Mouse (Mus musculus): ENCODE data around the gene Fam110a. TPM values are rescaled to one million over a fixed set of nuclear protein-coding genes. Genes with fewer than 3 reads are reported as not detected.

Gene Fam110a
- polyA plus RNA-seq, 1 experiment from 2014 or later = 61.2 TPM

DNA sequence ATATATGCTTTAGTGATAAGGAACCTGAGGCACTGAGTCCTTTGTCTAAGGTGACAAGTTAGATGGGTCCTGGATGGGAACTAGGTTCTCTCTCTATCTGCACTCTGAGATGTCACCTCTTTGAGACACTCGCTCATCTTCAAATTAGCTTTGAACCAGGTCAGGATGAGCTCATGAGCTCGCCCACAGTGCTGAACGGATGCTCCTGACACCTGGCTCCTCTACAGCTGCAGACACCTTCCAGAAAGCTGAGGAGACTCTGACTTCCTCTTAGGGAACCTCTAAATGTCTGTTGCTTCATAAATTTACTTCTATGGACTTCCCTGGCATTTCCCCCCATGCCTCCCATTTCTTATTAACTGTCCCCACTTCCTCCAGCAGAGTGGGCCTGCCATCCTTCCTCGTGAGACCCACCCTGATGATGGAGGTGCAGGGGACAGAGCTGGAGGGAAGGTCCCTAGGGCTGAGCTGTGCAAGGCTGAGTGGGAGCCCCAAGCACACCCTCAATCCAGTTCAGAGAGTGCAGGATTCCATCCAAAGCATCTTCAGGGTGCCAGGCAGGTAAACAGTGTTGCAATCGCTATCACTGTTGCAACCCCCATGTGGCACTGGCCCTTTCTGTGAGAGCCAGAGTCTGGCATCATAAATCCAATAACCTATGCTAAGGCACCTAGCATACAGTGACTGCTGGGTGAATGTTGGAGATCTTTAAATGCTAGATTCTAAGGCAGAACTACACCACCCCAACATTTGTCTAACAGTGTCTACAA, 40.2 kb downstream of the Fam110a start:
- ATAC-seq (replicated peaks) = no peak
- no peaks in the 10 kb centered on the region for H3K27me3 ChIP-seq (replicated peaks)
- no peak overlapping the region for H3K4me2 ChIP-seq
- H3K9me3 ChIP-seq = no peaks in the 10 kb centered on the region
- 85% methylated on average over 5 of the region's 5 CpGs for WGBS
- H3K36me3 ChIP-seq (replicated peaks) = no peaks in the 10 kb centered on the region
- H3K9ac ChIP-seq = no peak overlapping the region
- no peak overlapping the region for H3K4me3 ChIP-seq
- no peak overlapping the region for H3K27ac ChIP-seq
- H3K4me1 ChIP-seq = no peaks in the 10 kb centered on the region; the same call in 1 of the 2 replicates

DNA sequence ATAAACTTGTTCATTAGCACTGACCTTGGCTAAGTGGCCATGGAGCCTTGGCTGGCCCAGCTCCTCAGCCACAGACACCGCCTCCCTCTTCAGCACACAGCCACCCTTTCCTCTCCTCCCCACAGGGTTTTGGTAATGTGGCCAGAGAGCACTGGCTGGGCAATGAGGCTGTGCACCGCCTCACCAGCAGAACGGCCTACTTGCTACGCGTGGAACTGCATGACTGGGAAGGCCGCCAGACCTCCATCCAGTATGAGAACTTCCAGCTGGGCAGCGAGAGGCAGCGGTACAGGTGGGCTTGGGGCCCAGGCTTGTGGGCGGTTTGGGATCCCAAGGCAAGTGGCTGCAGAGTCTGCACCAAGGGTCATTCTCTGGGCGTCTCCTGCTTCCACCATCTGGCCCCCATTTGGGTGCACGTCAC, 41.2 kb downstream of the Fam110a start:
- 74% methylated on average over 11 of the region's 11 CpGs for WGBS
- H3K4me3 ChIP-seq = no peak overlapping the region
- no peak for ATAC-seq (replicated peaks)
- no peaks in the 10 kb centered on the region; the same call in 1 of the 2 replicates for H3K4me1 ChIP-seq
- no peak overlapping the region for H3K4me2 ChIP-seq
- no peaks in the 10 kb centered on the region for H3K9me3 ChIP-seq
- H3K36me3 ChIP-seq (replicated peaks) = no peaks in the 10 kb centered on the region
- no peak overlapping the region for H3K9ac ChIP-seq
- no peak overlapping the region for H3K27ac ChIP-seq
- no peaks in the 10 kb centered on the region for H3K27me3 ChIP-seq (replicated peaks)

DNA sequence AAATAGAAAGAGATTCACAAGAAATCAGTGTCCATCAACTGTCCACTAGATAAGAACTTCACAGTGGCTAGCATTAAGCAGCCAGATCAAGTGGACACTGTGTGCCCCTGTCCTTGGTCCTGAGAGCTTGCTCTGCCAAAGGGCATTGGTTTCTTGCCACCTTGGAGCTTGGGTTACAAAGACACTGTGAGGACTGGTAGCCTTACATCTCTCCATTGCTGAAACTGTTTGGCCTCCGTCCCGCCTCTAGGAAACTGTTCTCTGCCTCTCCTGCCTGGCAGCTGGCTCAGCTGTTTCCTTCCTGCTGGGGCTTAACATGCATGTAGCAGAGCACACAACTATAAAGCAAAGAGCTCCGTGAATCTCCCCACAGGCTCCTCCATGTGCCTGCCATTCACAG, 42.1 kb downstream of the Fam110a start:
- H3K27me3 ChIP-seq (replicated peaks) = no peaks in the 10 kb centered on the region
- H3K4me2 ChIP-seq = no peak overlapping the region
- H3K36me3 ChIP-seq (replicated peaks) = no peaks in the 10 kb centered on the region
- ATAC-seq (replicated peaks) = no peak
- no peaks in the 10 kb centered on the region for H3K9me3 ChIP-seq
- H3K4me3 ChIP-seq = no peak overlapping the region
- no peaks in the 10 kb centered on the region; the same call in 1 of the 2 replicates for H3K4me1 ChIP-seq
- 38% methylated on average over 3 of the region's 3 CpGs for WGBS
- no peak overlapping the region for H3K9ac ChIP-seq
- no peak overlapping the region for H3K27ac ChIP-seq

DNA sequence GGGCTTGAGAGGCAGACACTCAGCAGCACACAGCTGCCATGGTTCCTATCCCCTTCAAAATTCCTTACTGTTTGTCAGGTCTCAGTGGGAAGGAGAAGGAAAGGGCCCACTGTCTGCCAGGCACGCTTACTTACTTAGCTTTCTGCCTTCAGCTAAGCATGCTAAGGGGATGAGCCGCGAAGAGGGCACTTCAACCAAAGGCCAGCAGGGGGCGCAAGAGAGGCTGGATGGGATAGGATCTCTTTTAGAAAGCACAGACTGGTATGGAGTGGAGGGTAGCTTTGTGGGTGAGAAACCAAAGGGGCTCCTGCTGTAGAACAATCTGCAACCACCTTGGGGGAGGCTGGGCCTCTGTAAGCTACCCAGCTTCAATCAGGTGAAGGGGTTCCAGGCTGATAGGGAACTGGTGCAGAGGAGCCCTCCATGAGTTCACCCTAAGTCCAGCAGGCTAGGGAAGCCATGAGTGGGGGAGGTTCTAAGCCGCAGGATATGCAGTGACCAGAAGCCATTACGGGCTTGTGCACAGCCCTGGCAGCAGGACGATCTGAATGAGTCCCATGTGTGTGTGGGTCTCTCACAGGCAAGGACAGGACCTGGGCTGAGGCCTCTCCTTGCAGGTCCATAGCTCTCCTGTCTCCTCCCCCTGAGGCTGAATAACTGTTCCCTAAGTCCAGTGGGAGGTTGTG, 49.5 kb downstream of the Fam110a start:
- H3K9ac ChIP-seq = no peak overlapping the region
- H3K27ac ChIP-seq = no peak overlapping the region
- no peaks in the 10 kb centered on the region for H3K27me3 ChIP-seq (replicated peaks)
- peak; percentile 71 for ATAC-seq (replicated peaks)
- no peak overlapping the region for H3K4me3 ChIP-seq
- H3K9me3 ChIP-seq = no peaks in the 10 kb centered on the region
- no peaks in the 10 kb centered on the region for H3K36me3 ChIP-seq (replicated peaks)
- 34% methylated on average over 7 of the region's 7 CpGs for WGBS
- no peak overlapping the region for H3K4me2 ChIP-seq
- no peaks in the 10 kb centered on the region for H3K4me1 ChIP-seq

DNA sequence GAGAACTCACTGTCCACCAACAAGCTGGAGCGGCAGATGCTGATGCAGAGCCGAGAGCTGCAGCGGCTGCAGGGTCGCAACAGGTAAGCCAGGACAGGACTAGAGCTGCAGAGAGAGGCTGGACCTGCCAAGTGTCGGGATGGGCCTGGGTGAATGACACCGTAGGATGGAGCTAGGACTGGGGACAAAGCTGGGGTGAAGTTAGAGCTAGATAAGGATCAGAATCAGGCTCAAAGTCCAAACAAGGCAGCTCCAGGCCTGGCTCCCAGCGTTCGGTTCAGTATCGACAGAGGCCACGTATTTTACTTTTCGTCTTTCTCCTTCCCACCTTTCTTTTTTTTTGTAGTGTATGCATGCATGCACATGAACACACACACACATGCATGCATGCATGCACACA, 52.9 kb downstream of the Fam110a start:
- no peak overlapping the region for H3K9ac ChIP-seq
- no peak for ATAC-seq (replicated peaks)
- H3K27ac ChIP-seq = no peak overlapping the region
- no peak overlapping the region for H3K4me3 ChIP-seq
- H3K27me3 ChIP-seq (replicated peaks) = no peaks in the 10 kb centered on the region
- WGBS = 96% methylated on average over 11 of the region's 11 CpGs
- no peak overlapping the region for H3K4me2 ChIP-seq
- H3K36me3 ChIP-seq (replicated peaks) = no peaks in the 10 kb centered on the region
- no peaks in the 10 kb centered on the region for H3K9me3 ChIP-seq
- no peaks in the 10 kb centered on the region for H3K4me1 ChIP-seq

DNA sequence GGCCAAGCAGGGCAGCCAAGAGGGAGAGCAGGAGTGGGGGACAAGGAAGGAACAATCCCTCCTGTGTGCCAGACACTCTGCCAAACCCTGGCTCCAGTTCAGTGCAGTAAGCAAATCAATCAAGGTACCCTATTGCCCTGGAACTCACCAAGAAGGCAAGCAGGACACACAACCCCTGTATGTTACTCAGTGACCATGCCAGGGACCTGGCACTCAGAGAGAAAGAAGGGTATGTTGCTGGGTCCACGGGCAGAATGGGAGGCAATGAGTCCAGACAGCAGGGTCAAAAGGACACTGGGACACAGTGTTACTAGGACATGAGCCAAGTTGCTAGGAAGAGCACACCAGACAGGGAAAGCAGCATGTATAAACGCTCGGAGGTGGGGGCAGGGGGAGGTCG, 54.3 kb downstream of the Fam110a start:
- Histone ChIP-seq H3K4me3 (no peak overlapping the region), H3K27me3 (replicated peaks) (no peaks in the 10 kb centered on the region), H3K4me2 (no peak overlapping the region), H3K27ac (no peak overlapping the region), H3K4me1 (no peaks in the 10 kb centered on the region), H3K9ac (no peak overlapping the region), H3K36me3 (replicated peaks) (no peaks in the 10 kb centered on the region), H3K9me3 (no peaks in the 10 kb centered on the region)
- ATAC-seq (replicated peaks) = no peak
- WGBS = 62% methylated on average over 4 of the region's 4 CpGs

DNA sequence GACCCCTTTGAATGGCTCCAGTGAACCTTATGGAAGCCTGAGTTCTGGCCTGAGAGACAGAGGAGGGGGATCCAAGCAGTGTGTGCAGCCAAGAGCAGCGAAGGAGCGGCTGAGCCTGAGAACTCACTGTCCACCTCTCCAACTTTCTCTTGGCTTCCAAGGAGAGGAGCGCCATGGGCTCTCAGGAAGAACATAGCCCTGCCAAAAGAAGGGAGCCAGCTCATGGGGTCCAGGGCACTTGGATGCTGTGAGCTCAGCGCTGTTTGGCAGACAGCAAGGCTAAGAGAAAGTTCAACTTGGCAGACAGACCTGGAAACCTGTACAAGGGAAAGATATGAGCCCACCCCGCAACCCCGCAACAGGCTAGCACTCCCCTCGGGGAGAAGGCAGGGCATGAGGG, 55.7 kb downstream of the Fam110a start:
- H3K4me2 ChIP-seq = no peak overlapping the region
- H3K27me3 ChIP-seq (replicated peaks) = no peaks in the 10 kb centered on the region
- no peaks in the 10 kb centered on the region for H3K9me3 ChIP-seq
- 88% methylated on average over 7 of the region's 7 CpGs for WGBS
- H3K36me3 ChIP-seq (replicated peaks) = no peaks in the 10 kb centered on the region
- H3K9ac ChIP-seq = no peak overlapping the region
- no peak overlapping the region for H3K4me3 ChIP-seq
- H3K4me1 ChIP-seq = no peaks in the 10 kb centered on the region
- no peak overlapping the region for H3K27ac ChIP-seq
- no peak for ATAC-seq (replicated peaks)

DNA sequence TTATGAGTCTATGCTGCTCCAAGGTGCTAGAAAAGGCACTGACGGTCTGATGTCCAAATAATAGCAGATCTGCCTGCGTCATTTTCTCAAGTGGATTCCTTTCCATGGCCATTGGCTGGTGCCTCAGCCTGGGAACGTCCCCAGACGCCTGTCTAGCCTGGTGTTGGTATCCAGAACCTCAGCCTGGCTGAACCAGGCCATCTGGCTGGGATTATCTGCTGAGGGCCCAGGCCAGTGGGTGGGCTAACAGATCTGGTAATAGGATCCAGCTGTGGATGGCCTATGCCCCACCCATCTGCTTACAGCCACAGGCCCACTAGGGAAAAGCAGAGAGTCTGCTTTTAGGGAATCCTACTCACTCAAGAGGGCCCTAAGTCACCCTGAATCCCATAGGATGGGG, 58.4 kb downstream of the Fam110a start:
- 49% methylated on average over 4 of the region's 4 CpGs for WGBS
- H3K4me1 ChIP-seq = no peaks in the 10 kb centered on the region
- no peak for ATAC-seq (replicated peaks)
- H3K9me3 ChIP-seq = no peaks in the 10 kb centered on the region
- no peak overlapping the region for H3K4me2 ChIP-seq
- no peak overlapping the region for H3K27ac ChIP-seq
- no peak overlapping the region for H3K9ac ChIP-seq
- no peaks in the 10 kb centered on the region for H3K36me3 ChIP-seq (replicated peaks)
- H3K4me3 ChIP-seq = no peak overlapping the region
- no peaks in the 10 kb centered on the region for H3K27me3 ChIP-seq (replicated peaks)

DNA sequence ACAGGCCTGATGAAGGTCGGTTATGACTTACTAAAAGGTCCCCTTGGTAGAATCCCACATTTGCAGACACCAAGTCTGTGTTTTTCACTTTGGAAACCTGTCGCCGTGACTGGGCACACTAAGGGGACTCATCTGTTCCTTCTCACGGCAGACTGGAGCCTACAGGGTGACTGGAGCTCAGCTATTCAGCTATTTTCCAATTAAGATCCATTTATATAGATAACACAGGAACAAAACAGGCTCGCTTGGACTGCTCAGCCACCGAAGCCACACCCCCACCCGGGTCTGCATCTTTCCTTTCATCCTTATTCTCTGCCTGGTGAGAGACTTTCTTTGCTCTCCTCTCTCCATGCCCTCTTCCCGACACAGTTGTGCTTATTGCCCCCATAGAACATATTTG, 59.0 kb downstream of the Fam110a start:
- no peak overlapping the region for H3K9ac ChIP-seq
- H3K4me3 ChIP-seq = no peak overlapping the region
- H3K27me3 ChIP-seq (replicated peaks) = no peaks in the 10 kb centered on the region
- no peaks in the 10 kb centered on the region for H3K36me3 ChIP-seq (replicated peaks)
- ATAC-seq (replicated peaks) = no peak
- no peaks in the 10 kb centered on the region for H3K9me3 ChIP-seq
- 55% methylated on average over 8 of the region's 8 CpGs for WGBS
- no peak overlapping the region for H3K4me2 ChIP-seq
- H3K4me1 ChIP-seq = no peaks in the 10 kb centered on the region
- no peak overlapping the region for H3K27ac ChIP-seq

MicroRNAs encoded within 50 kb of the gene (microRNA counts, 519-probe panel; counts per million panel counts)
- microRNA mmu-miR-1953 = not detected

Small RNA genes lying within 50 kb of the gene (microRNA-seq; reads per million reads assigned to microRNA genes)
- gene Mir1953 = not detected

Other genes with a start within 250 kb of the Fam110a start
- gene Psmf1, start 236.0 kb downstream of the Fam110a start, polyA plus RNA-seq (2015; fragmentation: Nextera tagmentation; extraction: Ambion mirVana) = 61.6 and 66.6 TPM in 2 replicates
- 0.18 and 0.36 TPM in 2 replicates for gene Rspo4, start 137.3 kb downstream of the Fam110a start, polyA plus RNA-seq (2015; fragmentation: Nextera tagmentation; extraction: Ambion mirVana)
- gene Angpt4, start 69.0 kb downstream of the Fam110a start, polyA plus RNA-seq (2015; fragmentation: Nextera tagmentation; extraction: Ambion mirVana) = 0.18 and 0.23 TPM in 2 replicates
- 1.3 and 2.2 TPM in 2 replicates for gene Slc52a3, start 16.3 kb upstream of the Fam110a start, polyA plus RNA-seq (2015; fragmentation: Nextera tagmentation; extraction: Ambion mirVana)
- 10.7 and 10.9 TPM in 2 replicates for gene Scrt2, start 101.3 kb upstream of the Fam110a start, polyA plus RNA-seq (2015; fragmentation: Nextera tagmentation; extraction: Ambion mirVana)
- 21.5 and 23.7 TPM in 2 replicates for gene Srxn1, start 125.3 kb upstream of the Fam110a start, polyA plus RNA-seq (2015; fragmentation: Nextera tagmentation; extraction: Ambion mirVana)
- gene Tcf15, start 163.3 kb upstream of the Fam110a start, polyA plus RNA-seq (2015; fragmentation: Nextera tagmentation; extraction: Ambion mirVana) = 1.1 TPM in 2 replicates
- 106 and 110 TPM in 2 replicates for gene Csnk2a1, start 246.6 kb upstream of the Fam110a start, polyA plus RNA-seq (2015; fragmentation: Nextera tagmentation; extraction: Ambion mirVana)

Data from midbrain, embryonic 15.5 days (tissue).